Mouse (Mus musculus): ENCODE results near the gene Smagp.

GRCm38 (mm10) chr15:100670833-100671232 is 34.1 kb upstream of the Smagp start:
- TF ChIP-seq POLR2A (IDR thresholded peaks at IDR 0.05; ENCODE audit: insufficient read depth, low read depth, low read length), result no peak
- TF ChIP-seq CTCF (IDR thresholded peaks at IDR 0.05), result no peak
